Mouse (Mus musculus) spleen, postnatal 36 days (tissue): ENCODE results near the gene Arfgap3.
A peak's percentile ranks its signal among the peaks of the same experiment; 100 is the strongest.
"Not testable (repeated sequence)": the region's sequence is repeated elsewhere in the genome, so short reads cannot be mapped to it uniquely, and the experiment has no call there.

ENCODE experiments used
- DNase-seq, 2 experiments: peaks; one replicate each; pipeline ENCODE4 v3.0.0; 2022; ENCODE audit warnings: low spot score in 2 of 2, mixed read lengths in 1 of 2

The Arfgap3 gene

GRCm38 (mm10) chr15:83294954-83295353, 55.1 kb downstream of the Arfgap3 start:
- no peak for DNase-seq

GRCm38 (mm10) chr15:83293706-83294645, 56.1 kb downstream of the Arfgap3 start:
- DNase-seq, result peak; percentile 22 to 23

GRCm38 (mm10) chr15:83293144-83293543, 56.9 kb downstream of the Arfgap3 start:
- DNase-seq, result peak in 1 of 2 experiments; percentile 26

GRCm38 (mm10) chr15:83292261-83293056, 57.6 kb downstream of the Arfgap3 start:
- no peak for DNase-seq

- no peak for DNase-seq
These were observed 59.1 kb downstream of the Arfgap3 start for GRCm38 (mm10) chr15:83290899-83291298.

GRCm38 (mm10) chr15:83284828-83285227, 65.2 kb downstream of the Arfgap3 start:
- no peak for DNase-seq

GRCm38 (mm10) chr15:83282397-83282796, 67.7 kb downstream of the Arfgap3 start:
- no peak for DNase-seq

GRCm38 (mm10) chr15:83281303-83281702, 68.7 kb downstream of the Arfgap3 start:
- DNase-seq, result no peak

- no peak for DNase-seq
These were observed 71.5 kb downstream of the Arfgap3 start for GRCm38 (mm10) chr15:83278579-83278978.

- DNase-seq, result no peak
These were observed 72.6 kb downstream of the Arfgap3 start for GRCm38 (mm10) chr15:83277451-83277850.

GRCm38 (mm10) chr15:83274237-83274636, 75.8 kb downstream of the Arfgap3 start:
- DNase-seq, result not testable (repeated sequence)

GRCm38 (mm10) chr15:83273017-83273416, 77.0 kb downstream of the Arfgap3 start:
- no peak for DNase-seq

- not testable (repeated sequence) for DNase-seq
These were observed 78.8 kb downstream of the Arfgap3 start for GRCm38 (mm10) chr15:83271221-83271620.

- not testable (repeated sequence) for DNase-seq
These were observed 80.1 kb downstream of the Arfgap3 start for GRCm38 (mm10) chr15:83269985-83270384.

GRCm38 (mm10) chr15:83268428-83268827, 81.6 kb downstream of the Arfgap3 start:
- not testable (repeated sequence) for DNase-seq

GRCm38 (mm10) chr15:83265269-83265668, 84.8 kb downstream of the Arfgap3 start:
- no peak for DNase-seq

- DNase-seq, result no peak
These were observed 86.6 kb downstream of the Arfgap3 start for GRCm38 (mm10) chr15:83263405-83263804.

GRCm38 (mm10) chr15:83257906-83258305, 92.1 kb downstream of the Arfgap3 start:
- DNase-seq, result no peak

GRCm38 (mm10) chr15:83256491-83256890, 93.6 kb downstream of the Arfgap3 start:
- DNase-seq, result no peak

- no peak for DNase-seq
These were observed 94.1 kb downstream of the Arfgap3 start for GRCm38 (mm10) chr15:83255944-83256343.

GRCm38 (mm10) chr15:83255191-83255782, 94.8 kb downstream of the Arfgap3 start:
- no peak for DNase-seq
